Mouse (Mus musculus) limb, embryonic 14.5 days (tissue): ENCODE data around the gene Vsig1. TPM values are rescaled to one million over a fixed set of nuclear protein-coding genes. Genes with fewer than 3 reads are reported as not detected.

Experiments
- ATAC-seq: fragments of 200-750 bp; cut with Nextera tagmentation; 2 replicates; pipeline ENCODE4 v1.8.0; 2017; ENCODE audit warnings: low read depth, moderate number of reproducible peaks, moderate TSS enrichment; ENCODE audit not compliant: low FRiP score
- DNase-seq: peaks from one replicate; pipeline ENCODE4 v3.0.0-alpha.2; 2015; ENCODE audit warnings: low spot score
- H3K27ac ChIP-seq: fragments of 300-500 bp; sonication (generic); replicated peaks from 2 replicates; pipeline ENCODE4 v1.5.1; 2014; ENCODE audit warnings: low read depth, mild to moderate bottlenecking, low read length, moderate library complexity, mixed read lengths
- H3K27me3 ChIP-seq: fragments of 300-500 bp; sonication (generic); 2 replicates; pipeline ENCODE4 v1.6.1; 2014; ENCODE audit warnings: low read length, mixed read lengths; ENCODE audit not compliant: control insufficient read depth, insufficient read depth
- H3K36me3 ChIP-seq: fragments of 300-500 bp; sonication (generic); 2 replicates; pipeline ENCODE4 v1.6.1; 2014; ENCODE audit warnings: mild to moderate bottlenecking, low read length, moderate library complexity, mixed read lengths; ENCODE audit not compliant: control insufficient read depth, insufficient read depth
- H3K4me1 ChIP-seq: fragments of 300-500 bp; sonication (generic); 2 replicates; pipeline ENCODE4 v1.6.1; 2014; ENCODE audit warnings: antibody characterized with exemption, low read length, mixed read lengths; ENCODE audit not compliant: control insufficient read depth, insufficient read depth
- H3K4me2 ChIP-seq: fragments of 300-500 bp; sonication (generic); replicated peaks from 2 replicates; pipeline ENCODE4 v1.6.1; 2014; ENCODE audit warnings: low read depth, mild to moderate bottlenecking, low read length, moderate library complexity; ENCODE audit not compliant: severe bottlenecking
- H3K4me3 ChIP-seq: fragments of 300-500 bp; sonication (generic); replicated peaks from 2 replicates; pipeline ENCODE4 v1.5.1; 2014; ENCODE audit warnings: low read length
- H3K9ac ChIP-seq: fragments of 300-500 bp; sonication (generic); 2 replicates; pipeline ENCODE4 v1.6.1; 2014; ENCODE audit warnings: mild to moderate bottlenecking, low read depth, low read length, moderate library complexity; ENCODE audit not compliant: severe bottlenecking
- H3K9me3 ChIP-seq: fragments of 300-500 bp; sonication (generic); 2 replicates; pipeline ENCODE4 v1.6.1; 2016; ENCODE audit warnings: low read length; ENCODE audit not compliant: control insufficient read depth
- POLR2A ChIP-seq: fragments of 200-500 bp; IDR thresholded peaks from 2 replicates; pipeline ENCODE4 v1.8.0; 2012; ENCODE audit warnings: inconsistent platforms, mild to moderate bottlenecking, moderate library complexity, borderline replicate concordance; ENCODE audit not compliant: insufficient read depth, insufficient read length; ENCODE audit errors: extremely low read depth
- WGBS: fragments of 180-500 bp; shearing (Covaris S2); extraction: QIAGEN DNeasy Blood & Tissue Kit; methylation state at CpG from one replicate; pipeline ENCODE4 v1.1.7; 2014; 5-methylcytosine and 5-hydroxymethylcytosine counted together
- polyA plus RNA-seq, 2 experiments: library from polyadenylated mRNA; depleted of rRNA in 1 of 2; stranded (reverse) in 1 of 2; unstranded in 1 of 2; fragments of >200 nt; fragmentation: Nextera tagmentation in 1 of 2; extraction: Ambion mirVana in 1 of 2; gene quantifications; 2 replicates each; pipeline versions ENCODE4 v1.2.1 to v1.2.3; 2012 to 2014

The Vsig1 gene
- polyA plus RNA-seq, 2 experiments = not detected

- H3K36me3 ChIP-seq = no peaks in the 10 kb centered on the region
- no peak overlapping the region for H3K27ac ChIP-seq
- no peak overlapping the region for H3K4me2 ChIP-seq
- WGBS = 55% methylated on average over 6 of the region's 6 CpGs
- no peaks in the 10 kb centered on the region for H3K9me3 ChIP-seq
- 0 out of 2 replicates have a peak, but pooled peaks cover 9% of the 10 kb centered on the region for H3K27me3 ChIP-seq
- H3K4me1 ChIP-seq = no peaks in the 10 kb centered on the region
- DNase-seq (peak; percentile 61), ATAC-seq (no peak; the same call in 1 of the 2 replicates)
- no peak overlapping the region for H3K4me3 ChIP-seq
- TF ChIP-seq POLR2A = no peak
- no peak overlapping the region for H3K9ac ChIP-seq
Observed at GRCm38 (mm10) chrX:140921321-140921720, 13.9 kb downstream of the Vsig1 start.

- Histone ChIP-seq H3K36me3 (no peaks in the 10 kb centered on the region), H3K27ac (no peak overlapping the region), H3K4me2 (no peak overlapping the region), H3K9me3 (no peaks in the 10 kb centered on the region), H3K27me3 (no peaks in the 10 kb centered on the region), H3K9ac (no peak overlapping the region), H3K4me1 (no peaks in the 10 kb centered on the region), H3K4me3 (no peak overlapping the region)
- ATAC-seq (no peak), DNase-seq (no peak)
- TF ChIP-seq POLR2A = no peak
- WGBS = 63% methylated on average over 3 of the region's 3 CpGs
Observed at GRCm38 (mm10) chrX:140932066-140932465, 24.7 kb downstream of the Vsig1 start.

GRCm38 (mm10) chrX:140933263-140933662, 25.9 kb downstream of the Vsig1 start:
- no peak for TF ChIP-seq POLR2A
- Histone ChIP-seq H3K9ac (no peak overlapping the region), H3K9me3 (no peaks in the 10 kb centered on the region), H3K27me3 (no peaks in the 10 kb centered on the region), H3K4me3 (no peak overlapping the region), H3K4me1 (no peaks in the 10 kb centered on the region), H3K27ac (no peak overlapping the region), H3K36me3 (no peaks in the 10 kb centered on the region), H3K4me2 (no peak overlapping the region)
- 80% methylated on average over 3 of the region's 3 CpGs for WGBS
- DNase-seq (no peak), ATAC-seq (no peak)

- WGBS = 72% methylated on average over 5 of the region's 5 CpGs
- H3K27me3 ChIP-seq = no peaks in the 10 kb centered on the region
- DNase-seq (no peak), ATAC-seq (no peak)
- H3K9me3 ChIP-seq = no peaks in the 10 kb centered on the region
- H3K36me3 ChIP-seq = no peaks in the 10 kb centered on the region
- no peaks in the 10 kb centered on the region for H3K4me1 ChIP-seq
- H3K4me2 ChIP-seq = no peak overlapping the region
- TF ChIP-seq POLR2A = no peak
- no peak overlapping the region for H3K9ac ChIP-seq
- no peak overlapping the region for H3K27ac ChIP-seq
- no peak overlapping the region for H3K4me3 ChIP-seq
Observed at GRCm38 (mm10) chrX:140936271-140936670, 28.9 kb downstream of the Vsig1 start.

- Histone ChIP-seq H3K4me2 (no peak overlapping the region), H3K9ac (no peak overlapping the region), H3K27ac (no peak overlapping the region), H3K27me3 (no peaks in the 10 kb centered on the region), H3K4me3 (no peak overlapping the region), H3K4me1 (no peaks in the 10 kb centered on the region), H3K36me3 (peaks cover 7% of the 10 kb centered on the region; the same call in 1 of the 2 replicates), H3K9me3 (no peaks in the 10 kb centered on the region)
- DNase-seq = no peak
- no peak for TF ChIP-seq POLR2A
- no peak for ATAC-seq
- WGBS = 89% methylated on average over 4 of the region's 4 CpGs
Observed at GRCm38 (mm10) chrX:140953618-140954017, 46.2 kb downstream of the Vsig1 start.

- no peak for TF ChIP-seq POLR2A
- H3K36me3 ChIP-seq = peaks cover 5% of the 10 kb centered on the region; the same call in 1 of the 2 replicates
- 22% methylated on average over 23 of the region's 23 CpGs for WGBS
- peak within 1 kb of the TSS; percentile 47 for H3K4me3 ChIP-seq
- peak within 1 kb of the TSS; percentile 59 for H3K4me2 ChIP-seq
- DNase-seq = peak; percentile 93
- no peaks in the 10 kb centered on the region for H3K9me3 ChIP-seq
- ATAC-seq = peak; percentile 98
- no peaks in the 10 kb centered on the region for H3K27me3 ChIP-seq
- H3K4me1 ChIP-seq = no peaks in the 10 kb centered on the region
- 0 out of 2 replicates have a peak within 1 kb of the TSS, but pooled peaks have one; percentile 48 for H3K27ac ChIP-seq
- peak within 1 kb of the TSS; percentile 52 for H3K9ac ChIP-seq
Observed at GRCm38 (mm10) chrX:140956272-140956940, 49.0 kb downstream of the Vsig1 start, which contains the start of the genes Psmd10 and Atg4a. Gene Psmd10, minus strand, starts transcription at chrX:140956728. Gene Atg4a, plus strand, starts transcription at chrX:140956907.
